Mouse (Mus musculus) inflammation-experienced regulatory T-cells, adult 6 months (primary cell): ENCODE results near the gene Tnfrsf8. TPM values are rescaled to one million over a fixed set of nuclear protein-coding genes. Genes with fewer than 3 reads are reported as not detected.
A peak's percentile ranks its signal among the peaks of the same experiment; 100 is the strongest.
"Not testable (repeated sequence)": the region's sequence is repeated elsewhere in the genome, so short reads cannot be mapped to it uniquely, and the experiment has no call there.

Source experiments
- ATAC-seq: one replicate; pipeline ENCODE4 v1.8.0; 2017
- polyA plus RNA-seq, 3 experiments: library from polyadenylated mRNA; unstranded; fragments of 100-300 nt; shearing (Covaris generic); gene quantifications; one replicate each; pipeline ENCODE4 v1.2.1; 2017

The Tnfrsf8 gene
- polyA plus RNA-seq, 3 experiments from 2014 or later, result 10.4 to 16.8 (median 14.5) TPM

- ATAC-seq, result peak; percentile 26
Measured at GRCm38 (mm10) chr4:145306422-145306821, 8.5 kb downstream of the Tnfrsf8 start.

- ATAC-seq, result not testable (repeated sequence)
Measured at GRCm38 (mm10) chr4:145305661-145306362, 9.2 kb downstream of the Tnfrsf8 start.

- no peak for ATAC-seq
Measured at GRCm38 (mm10) chr4:145304109-145304508, 10.9 kb downstream of the Tnfrsf8 start.

GRCm38 (mm10) chr4:145302106-145302505 is 12.9 kb downstream of the Tnfrsf8 start:
- ATAC-seq, result peak; percentile 21

GRCm38 (mm10) chr4:145300210-145300927 is 14.6 kb downstream of the Tnfrsf8 start:
- peak; percentile 65 for ATAC-seq

GRCm38 (mm10) chr4:145299355-145299754 is 15.6 kb downstream of the Tnfrsf8 start:
- ATAC-seq, result no peak

GRCm38 (mm10) chr4:145298846-145299245 is 16.1 kb downstream of the Tnfrsf8 start:
- ATAC-seq, result no peak

- ATAC-seq, result peak; percentile 60
Measured at GRCm38 (mm10) chr4:145295589-145296300, 19.2 kb downstream of the Tnfrsf8 start.

GRCm38 (mm10) chr4:145294588-145294987 is 20.4 kb downstream of the Tnfrsf8 start:
- no peak for ATAC-seq

- peak; percentile 79 for ATAC-seq
Measured at GRCm38 (mm10) chr4:145286369-145287120, 28.4 kb downstream of the Tnfrsf8 start.

- peak; percentile 61 for ATAC-seq
Measured at GRCm38 (mm10) chr4:145284675-145285074, 30.3 kb downstream of the Tnfrsf8 start.

- ATAC-seq, result peak; percentile 44
Measured at GRCm38 (mm10) chr4:145283441-145283840, 31.5 kb downstream of the Tnfrsf8 start.

GRCm38 (mm10) chr4:145280966-145281365 is 34.0 kb downstream of the Tnfrsf8 start:
- ATAC-seq, result no peak

GRCm38 (mm10) chr4:145278724-145279370 is 36.1 kb downstream of the Tnfrsf8 start:
- no peak for ATAC-seq

GRCm38 (mm10) chr4:145278231-145278630 is 36.7 kb downstream of the Tnfrsf8 start:
- ATAC-seq, result peak; percentile 35

GRCm38 (mm10) chr4:145276368-145277249 is 38.4 kb downstream of the Tnfrsf8 start:
- no peak for ATAC-seq

GRCm38 (mm10) chr4:145274887-145275286 is 40.1 kb downstream of the Tnfrsf8 start:
- peak; percentile 83 for ATAC-seq

GRCm38 (mm10) chr4:145273923-145274322 is 41.0 kb downstream of the Tnfrsf8 start:
- no peak for ATAC-seq

- ATAC-seq, result no peak
Measured at GRCm38 (mm10) chr4:145272763-145273162, 42.2 kb downstream of the Tnfrsf8 start.

GRCm38 (mm10) chr4:145271634-145272033 is 43.3 kb downstream of the Tnfrsf8 start:
- no peak for ATAC-seq

GRCm38 (mm10) chr4:145270136-145270535 is 44.8 kb downstream of the Tnfrsf8 start:
- ATAC-seq, result no peak
